Mouse (Mus musculus): ENCODE measurements at regions not wholly inside any gene's neighbourhood (a gene's known extent, or its start where the extent isn't known, plus 50 kb on each side); places are given as distances from the start of the nearest gene placed in this dataset.

GRCm38 (mm10) chr3:20892916-20893430 is 526.0 kb upstream of the Agtr1b start:
- H3K9me3 ChIP-seq, result no peaks in the 10 kb centered on the region
- no peak overlapping the region for H3K27ac ChIP-seq (replicated peaks)
- whole genome bisulfite sequencing, result 59% methylated on average over 1 of the region's 1 CpGs
- no peaks in the 10 kb centered on the region for H3K27me3 ChIP-seq
- ATAC-seq (replicated peaks), result no peak
- no peak overlapping the region for H3K9ac ChIP-seq (replicated peaks)
- H3K4me3 ChIP-seq, result no peak overlapping the region
- H3K4me2 ChIP-seq (replicated peaks), result no peak overlapping the region
- no peaks in the 10 kb centered on the region for H3K4me1 ChIP-seq
- H3K36me3 ChIP-seq, result no peaks in the 10 kb centered on the region

GRCm38 (mm10) chr3:20864241-20864640 is 497.3 kb upstream of the Agtr1b start:
- Histone ChIP-seq H3K4me2 (replicated peaks) (no peak overlapping the region), H3K4me1 (no peaks in the 10 kb centered on the region)

GRCm38 (mm10) chr3:20831038-20831437 is 464.1 kb upstream of the Agtr1b start:
- Histone ChIP-seq H3K27ac (replicated peaks) (no peak overlapping the region), H3K9me3 (no peaks in the 10 kb centered on the region), H3K9ac (replicated peaks) (no peak overlapping the region), H3K4me3 (no peak overlapping the region), H3K4me1 (no peaks in the 10 kb centered on the region), H3K27me3 (no peaks in the 10 kb centered on the region), H3K36me3 (no peaks in the 10 kb centered on the region), H3K4me2 (replicated peaks) (no peak overlapping the region)
- no peak for ATAC-seq (replicated peaks)
- WGBS, result 80% methylated on average over 4 of the region's 4 CpGs

More at GRCm38 (mm10) chr3:20864241-20864640, 497.3 kb upstream of the Agtr1b start:
- WGBS, result 88% methylated on average over 2 of the region's 2 CpGs
- H3K9me3 ChIP-seq, result no peaks in the 10 kb centered on the region
- no peaks in the 10 kb centered on the region for H3K36me3 ChIP-seq
- no peaks in the 10 kb centered on the region for H3K27me3 ChIP-seq
- no peak overlapping the region for H3K4me3 ChIP-seq
- H3K9ac ChIP-seq (replicated peaks), result no peak overlapping the region
- no peak overlapping the region for H3K27ac ChIP-seq (replicated peaks)
- ATAC-seq (replicated peaks), result no peak

- WGBS, result 53% methylated on average over 1 of the region's 1 CpGs
- no peak overlapping the region for H3K9ac ChIP-seq (replicated peaks)
- no peak overlapping the region for H3K4me3 ChIP-seq
- H3K4me1 ChIP-seq, result no peaks in the 10 kb centered on the region
- no peaks in the 10 kb centered on the region for H3K36me3 ChIP-seq
- no peaks in the 10 kb centered on the region for H3K9me3 ChIP-seq
- H3K27me3 ChIP-seq, result no peaks in the 10 kb centered on the region
- no peak for ATAC-seq (replicated peaks)
- no peak overlapping the region for H3K27ac ChIP-seq (replicated peaks)
- H3K4me2 ChIP-seq (replicated peaks), result no peak overlapping the region
These were observed 462.4 kb upstream of the Agtr1b start for GRCm38 (mm10) chr3:20829391-20829790.

- Histone ChIP-seq H3K4me1 (no peaks in the 10 kb centered on the region), H3K9ac (replicated peaks) (no peak overlapping the region), H3K4me3 (no peak overlapping the region), H3K4me2 (replicated peaks) (no peak overlapping the region), H3K27ac (replicated peaks) (no peak overlapping the region), H3K9me3 (no peaks in the 10 kb centered on the region), H3K36me3 (no peaks in the 10 kb centered on the region), H3K27me3 (no peaks in the 10 kb centered on the region)
- WGBS, result 83% methylated on average over 3 of the region's 3 CpGs
- ATAC-seq (replicated peaks), result no peak
These were observed 461.8 kb upstream of the Agtr1b start for GRCm38 (mm10) chr3:20828811-20829210.

- no peaks in the 10 kb centered on the region for H3K9me3 ChIP-seq
- H3K27me3 ChIP-seq, result no peaks in the 10 kb centered on the region
- no peak overlapping the region for H3K4me3 ChIP-seq
- H3K4me2 ChIP-seq (replicated peaks), result no peak overlapping the region
- H3K4me1 ChIP-seq, result peaks cover 3% of the 10 kb centered on the region; the same call in 1 of the 2 replicates
- WGBS, result 90% methylated on average over 4 of the region's 4 CpGs
- no peak for ATAC-seq (replicated peaks)
- no peak overlapping the region for H3K27ac ChIP-seq (replicated peaks)
- no peaks in the 10 kb centered on the region for H3K36me3 ChIP-seq
- H3K9ac ChIP-seq (replicated peaks), result no peak overlapping the region
These were observed 458.8 kb upstream of the Agtr1b start for GRCm38 (mm10) chr3:20825661-20826334.

GRCm38 (mm10) chr3:20822226-20822625 is 455.2 kb upstream of the Agtr1b start:
- no peak for ATAC-seq (replicated peaks)
- 15% methylated on average over 1 of the region's 1 CpGs for WGBS
- H3K27me3 ChIP-seq, result no peaks in the 10 kb centered on the region
- H3K9me3 ChIP-seq, result no peaks in the 10 kb centered on the region
- H3K4me3 ChIP-seq, result no peak overlapping the region
- no peak overlapping the region for H3K27ac ChIP-seq (replicated peaks)
- H3K9ac ChIP-seq (replicated peaks), result no peak overlapping the region
- H3K4me1 ChIP-seq, result peaks cover 6% of the 10 kb centered on the region; the same call in 1 of the 2 replicates
- H3K36me3 ChIP-seq, result no peaks in the 10 kb centered on the region
- H3K4me2 ChIP-seq (replicated peaks), result no peak overlapping the region

GRCm38 (mm10) chr3:20821712-20822111 is 454.7 kb upstream of the Agtr1b start:
- H3K27me3 ChIP-seq, result no peaks in the 10 kb centered on the region
- H3K4me3 ChIP-seq, result no peak overlapping the region
- peaks cover 6% of the 10 kb centered on the region; the same call in 1 of the 2 replicates for H3K4me1 ChIP-seq
- no peaks in the 10 kb centered on the region for H3K36me3 ChIP-seq
- no peaks in the 10 kb centered on the region for H3K9me3 ChIP-seq
- no peak overlapping the region for H3K9ac ChIP-seq (replicated peaks)
- WGBS, result 63% methylated on average over 4 of the region's 4 CpGs
- H3K27ac ChIP-seq (replicated peaks), result no peak overlapping the region
- ATAC-seq (replicated peaks), result no peak
- no peak overlapping the region for H3K4me2 ChIP-seq (replicated peaks)

GRCm38 (mm10) chr3:20820047-20820446 is 453.1 kb upstream of the Agtr1b start:
- H3K4me3 ChIP-seq, result no peak overlapping the region
- no peaks in the 10 kb centered on the region for H3K27me3 ChIP-seq
- WGBS, result 91% methylated on average over 3 of the region's 3 CpGs
- H3K9ac ChIP-seq (replicated peaks), result no peak overlapping the region
- H3K4me2 ChIP-seq (replicated peaks), result no peak overlapping the region
- H3K27ac ChIP-seq (replicated peaks), result 0 out of 2 replicates have a peak overlapping the region, but pooled peaks have one; percentile 29
- peaks cover 6% of the 10 kb centered on the region; the same call in 1 of the 2 replicates for H3K4me1 ChIP-seq
- no peaks in the 10 kb centered on the region for H3K36me3 ChIP-seq
- 0 out of 2 replicates have a peak, but pooled peaks have one; percentile 35 for ATAC-seq (replicated peaks)
- H3K9me3 ChIP-seq, result no peaks in the 10 kb centered on the region

- Histone ChIP-seq H3K27me3 (no peaks in the 10 kb centered on the region), H3K27ac (replicated peaks) (0 out of 2 replicates have a peak overlapping the region, but pooled peaks have one; percentile 29), H3K4me3 (no peak overlapping the region), H3K9ac (replicated peaks) (no peak overlapping the region), H3K4me2 (replicated peaks) (no peak overlapping the region), H3K36me3 (no peaks in the 10 kb centered on the region), H3K4me1 (peaks cover 6% of the 10 kb centered on the region; the same call in 1 of the 2 replicates), H3K9me3 (no peaks in the 10 kb centered on the region)
- peak; percentile 60 for ATAC-seq (replicated peaks)
- 33% methylated on average over 1 of the region's 1 CpGs for WGBS
These were observed 452.6 kb upstream of the Agtr1b start for GRCm38 (mm10) chr3:20819586-20819985.

GRCm38 (mm10) chr3:20816613-20817012 is 449.6 kb upstream of the Agtr1b start:
- H3K27me3 ChIP-seq, result no peaks in the 10 kb centered on the region
- 0 out of 2 replicates have a peak, but pooled peaks cover 4% of the 10 kb centered on the region for H3K4me1 ChIP-seq
- H3K4me3 ChIP-seq, result no peak overlapping the region
- no peaks in the 10 kb centered on the region for H3K36me3 ChIP-seq
- H3K27ac ChIP-seq (replicated peaks), result no peak overlapping the region
- no peak for ATAC-seq (replicated peaks)
- no peaks in the 10 kb centered on the region for H3K9me3 ChIP-seq
- 43% methylated on average over 1 of the region's 1 CpGs for WGBS
- H3K9ac ChIP-seq (replicated peaks), result no peak overlapping the region
- H3K4me2 ChIP-seq (replicated peaks), result no peak overlapping the region

GRCm38 (mm10) chr3:20794256-20794655 is 427.3 kb upstream of the Agtr1b start:
- H3K36me3 ChIP-seq, result no peaks in the 10 kb centered on the region
- H3K9ac ChIP-seq (replicated peaks), result no peak overlapping the region
- 39% methylated on average over 1 of the region's 1 CpGs for WGBS
- no peak overlapping the region for H3K4me2 ChIP-seq (replicated peaks)
- no peak overlapping the region for H3K4me3 ChIP-seq
- 0 out of 2 replicates have a peak, but pooled peaks have one; percentile 16 for ATAC-seq (replicated peaks)
- no peaks in the 10 kb centered on the region for H3K27me3 ChIP-seq
- H3K9me3 ChIP-seq, result no peaks in the 10 kb centered on the region
- peaks cover 5% of the 10 kb centered on the region; the same call in 1 of the 2 replicates for H3K4me1 ChIP-seq
- no peak overlapping the region for H3K27ac ChIP-seq (replicated peaks)
